Mouse (Mus musculus) adrenal gland, adult 2 months (tissue): Measurements from ENCODE around the gene Unc5a. TPM values are rescaled to one million over a fixed set of nuclear protein-coding genes. Genes with fewer than 3 reads are reported as not detected.
A peak's percentile ranks its signal among the peaks of the same experiment; 100 is the strongest.

ENCODE experiments used
- DNase-seq: peaks from one replicate; pipeline ENCODE4 v3.0.0; 2021
- long read RNA-seq: library from polyadenylated mRNA; stranded (forward); transcript quantifications from one replicate; pipeline ENCODE4 v2.0.0, GENCODE M21; 2021
- polyA plus RNA-seq: library from polyadenylated mRNA; depleted of rRNA; stranded (reverse); fragments of >200 nt; gene quantifications from 2 replicates; pipeline ENCODE4 v1.2.3, GENCODE M21; 2012; rRNA removed
- total RNA-seq, 2 experiments: library from RNA; stranded (reverse); gene quantifications; 2 replicates each; pipeline ENCODE4 v1.2.3; 2021

Unc5a gene
- total RNA-seq (1 to 10 TPM; 7.2 to 9.1 TPM), polyA plus RNA-seq (26.5 and 27.9 TPM in 2 replicates)
- long read RNA-seq, partial matches to known transcripts: 4 of 5 reads
- long read RNA-seq, other reads (novel, unspliced or antisense): 0 of 5 reads

GRCm38 (mm10) chr13:54948531-54949493, at the start of gene Unc5a:
Gene Unc5a (plus strand): TSS chr13:54949411.
- peak; percentile 66 for DNase-seq

- no peak for DNase-seq
Measured at GRCm38 (mm10) chr13:54912053-54912452, 37.2 kb upstream of the Unc5a start.

- no peak for DNase-seq
Measured at GRCm38 (mm10) chr13:54912894-54913621, 36.2 kb upstream of the Unc5a start.

GRCm38 (mm10) chr13:54916644-54917043, 32.6 kb upstream of the Unc5a start:
- DNase-seq: no peak

- DNase-seq: no peak
Measured at GRCm38 (mm10) chr13:54918910-54919309, 30.3 kb upstream of the Unc5a start.

- no peak for DNase-seq
Measured at GRCm38 (mm10) chr13:54919666-54920065, 29.5 kb upstream of the Unc5a start.

- DNase-seq: no peak
Measured at GRCm38 (mm10) chr13:54921700-54922099, 27.5 kb upstream of the Unc5a start.

- no peak for DNase-seq
Measured at GRCm38 (mm10) chr13:54923705-54924104, 25.5 kb upstream of the Unc5a start.

GRCm38 (mm10) chr13:54925466-54925865, 23.7 kb upstream of the Unc5a start:
- no peak for DNase-seq

- DNase-seq: no peak
Measured at GRCm38 (mm10) chr13:54926654-54927053, 22.6 kb upstream of the Unc5a start.

- DNase-seq: no peak
Measured at GRCm38 (mm10) chr13:54930123-54930522, 19.1 kb upstream of the Unc5a start.

- no peak for DNase-seq
Measured at GRCm38 (mm10) chr13:54934873-54935272, 14.3 kb upstream of the Unc5a start.

- DNase-seq: no peak
Measured at GRCm38 (mm10) chr13:54936173-54936572, 13.0 kb upstream of the Unc5a start.

GRCm38 (mm10) chr13:54937885-54938284, 11.3 kb upstream of the Unc5a start:
- no peak for DNase-seq

GRCm38 (mm10) chr13:54938493-54938892, 10.7 kb upstream of the Unc5a start:
- no peak for DNase-seq

GRCm38 (mm10) chr13:54944411-54945157, 4.6 kb upstream of the Unc5a start:
- no peak for DNase-seq

- DNase-seq: no peak
Measured at GRCm38 (mm10) chr13:54945332-54945731, 3.9 kb upstream of the Unc5a start.

GRCm38 (mm10) chr13:54946406-54946805, 2.8 kb upstream of the Unc5a start:
- no peak for DNase-seq

- DNase-seq: peak; percentile 65
Measured at GRCm38 (mm10) chr13:54949592-54949991, 381 bp downstream of the Unc5a start.

GRCm38 (mm10) chr13:54950131-54950530, 920 bp downstream of the Unc5a start:
- no peak for DNase-seq

- no peak for DNase-seq
Measured at GRCm38 (mm10) chr13:54951166-54951565, 2.0 kb downstream of the Unc5a start.

- no peak for DNase-seq
Measured at GRCm38 (mm10) chr13:54954745-54955144, 5.5 kb downstream of the Unc5a start.
